Mouse (Mus musculus): ENCODE results near the gene Kalrn.

Kalrn gene

GRCm38 (mm10) chr16:34252670-34253069 lies 320.7 kb downstream of the Kalrn start:
- DNase-seq, result no peak

DNA sequence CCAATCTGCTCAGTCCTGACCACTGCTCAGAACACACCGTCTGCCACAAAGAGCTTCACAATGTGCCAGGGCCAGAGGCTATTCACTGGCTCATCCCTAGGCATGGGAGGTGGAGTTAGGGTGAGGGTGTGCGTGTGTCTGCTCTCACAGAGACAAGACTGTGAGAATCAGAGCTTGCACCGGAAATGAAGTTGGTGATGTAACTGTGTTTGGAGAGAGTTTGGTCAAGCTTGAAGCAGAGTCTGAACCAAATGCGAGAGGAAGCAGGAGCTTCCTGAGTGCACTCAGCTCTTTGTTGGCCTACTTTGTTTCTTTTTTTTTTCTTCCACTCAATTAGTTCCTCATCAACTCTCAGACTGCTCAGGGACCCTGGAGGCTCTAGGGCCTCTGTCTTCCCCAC lies 325.1 kb downstream of the Kalrn start:
- DNase-seq, result no peak

DNA sequence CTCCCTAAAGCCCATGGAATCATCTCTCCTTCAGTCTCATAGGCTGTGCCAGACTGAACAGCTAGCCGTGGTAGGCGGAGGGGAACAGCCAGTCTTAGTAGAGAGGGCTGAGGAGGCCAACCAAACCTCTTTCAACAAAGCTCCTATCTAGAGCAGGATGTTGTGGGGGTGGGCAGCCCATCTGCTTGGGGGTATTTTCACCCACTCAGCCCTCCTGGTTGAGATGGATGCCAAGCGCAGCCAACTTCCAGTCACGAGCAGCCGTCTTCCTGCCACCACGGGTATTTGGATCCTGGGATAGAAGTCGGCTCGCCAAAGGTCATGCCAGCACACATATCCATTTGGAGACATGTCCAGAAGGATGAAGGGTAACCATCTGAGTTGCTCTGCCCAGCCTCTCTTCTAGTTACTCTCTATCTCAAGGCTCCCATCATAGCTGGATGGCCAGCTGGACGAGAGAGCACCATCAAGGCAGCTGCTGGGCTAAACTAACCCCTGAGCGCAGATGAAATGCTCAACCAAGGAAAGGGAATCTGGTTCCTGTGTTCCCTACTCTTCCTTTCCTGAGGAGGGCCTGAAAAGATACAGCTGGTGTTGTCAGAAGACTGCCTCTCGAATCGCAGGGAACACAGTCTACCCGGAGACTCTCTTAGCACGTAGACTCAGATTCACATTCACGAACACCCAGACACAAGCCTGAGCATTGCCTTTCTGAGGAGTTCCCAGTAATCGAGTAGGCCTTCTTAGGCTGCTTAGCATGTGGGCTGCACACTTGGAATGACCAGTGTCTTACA lies 331.2 kb downstream of the Kalrn start:
- peak; percentile 86 for DNase-seq

DNA sequence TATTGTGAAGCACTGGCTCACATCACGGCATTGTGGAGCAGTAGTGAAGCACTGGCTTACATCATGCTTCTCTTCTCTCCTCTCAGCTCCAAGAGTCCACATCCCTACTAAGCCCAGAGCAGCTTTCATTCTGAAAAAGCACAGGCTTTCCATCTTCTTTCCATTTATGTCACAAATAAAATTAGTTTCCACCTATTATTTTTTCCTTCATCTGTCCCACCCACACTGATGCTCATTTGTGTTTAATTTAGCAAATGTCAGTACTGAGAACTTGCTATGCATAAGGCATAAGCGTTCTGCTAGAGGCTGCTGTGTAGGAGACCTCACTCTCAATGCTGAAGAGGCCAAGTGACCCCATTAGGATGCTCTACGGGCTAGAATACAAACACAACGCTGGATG lies 333.7 kb downstream of the Kalrn start:
- no peak for DNase-seq

GRCm38 (mm10) chr16:34236898-34237611 lies 336.3 kb downstream of the Kalrn start:
- peak; percentile 69 for DNase-seq

DNA sequence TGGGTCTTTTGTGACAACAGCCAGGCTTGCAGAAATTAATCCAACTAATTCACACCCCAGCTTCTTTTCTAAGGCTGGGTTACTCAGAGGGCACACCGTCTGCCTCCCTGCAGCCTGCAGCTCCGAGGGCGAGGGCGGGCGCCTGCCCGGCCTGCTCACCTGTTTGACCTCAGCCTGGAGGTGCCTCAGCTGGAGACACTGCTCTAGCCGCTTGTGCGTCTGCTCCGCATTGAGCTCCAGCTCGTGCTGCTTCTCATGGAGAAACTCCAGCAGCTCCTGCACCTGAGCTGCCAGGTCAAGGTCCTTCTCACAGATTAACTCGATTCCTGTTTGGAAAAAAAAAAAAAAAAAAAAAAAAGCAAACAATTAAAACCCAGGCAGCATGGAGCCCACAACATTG lies 338.2 kb downstream of the Kalrn start:
- DNase-seq, result no peak

DNA sequence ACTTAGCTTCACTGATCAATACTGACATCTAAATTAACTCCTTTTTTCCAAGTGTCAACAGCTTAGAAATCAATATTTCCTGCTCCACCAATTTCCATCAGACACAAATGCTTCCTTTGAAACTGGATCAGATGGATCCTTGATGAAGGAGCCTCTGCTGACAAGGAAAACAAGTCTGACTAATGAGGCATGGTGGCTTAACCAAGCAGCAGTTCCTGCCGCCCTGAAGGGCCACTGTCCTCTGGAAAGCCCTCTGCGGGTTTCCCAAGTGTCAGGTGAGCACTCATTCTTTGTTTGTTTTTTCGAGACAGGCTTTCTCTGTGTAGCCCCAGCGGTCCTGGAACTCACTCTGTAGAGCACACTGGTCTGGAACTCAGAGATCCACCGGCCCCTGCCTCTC lies 341.4 kb downstream of the Kalrn start:
- no peak for DNase-seq

GRCm38 (mm10) chr16:34231146-34231545 lies 342.2 kb downstream of the Kalrn start:
- no peak for DNase-seq

DNA sequence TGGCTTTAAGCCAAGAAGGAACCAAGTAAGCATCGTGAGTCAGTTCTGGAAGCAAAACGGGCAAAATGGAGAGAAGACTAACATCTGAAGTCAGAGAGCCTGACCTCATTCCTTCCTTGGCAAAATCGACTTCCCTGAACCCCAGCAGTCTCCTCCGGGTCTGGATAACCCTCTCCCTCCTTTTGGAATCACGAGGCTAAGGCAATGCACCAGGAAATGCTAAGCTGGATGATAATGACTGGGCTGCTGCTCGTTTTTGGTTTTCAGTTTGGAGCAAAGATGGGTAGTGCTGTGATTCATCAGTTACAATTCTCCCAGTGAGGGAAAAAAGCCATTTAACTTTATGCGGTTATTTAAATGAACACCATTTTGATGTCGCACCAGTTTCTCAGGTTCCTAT lies 344.0 kb downstream of the Kalrn start:
- no peak for DNase-seq

DNA sequence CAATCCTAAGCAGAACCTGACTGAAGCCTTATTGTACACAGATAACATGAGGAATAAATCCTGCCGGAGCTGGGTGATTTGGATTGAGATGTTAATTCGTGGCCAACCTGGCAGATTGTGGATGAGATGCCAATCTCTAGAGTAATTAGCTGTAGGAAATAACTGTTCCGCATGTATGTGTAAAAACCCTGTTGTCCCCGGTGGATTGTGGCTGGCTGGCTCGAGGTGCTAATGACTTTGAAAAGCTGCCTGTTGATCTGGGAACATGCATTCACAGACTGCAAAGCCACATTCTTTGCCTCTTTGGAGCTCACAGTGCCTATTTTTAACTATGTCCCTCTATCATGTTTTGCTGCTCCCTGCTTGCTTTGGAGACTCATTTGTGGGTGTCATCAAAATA lies 344.7 kb downstream of the Kalrn start:
- DNase-seq, result no peak

GRCm38 (mm10) chr16:34212160-34212559 lies 361.2 kb downstream of the Kalrn start:
- DNase-seq, result no peak

DNA sequence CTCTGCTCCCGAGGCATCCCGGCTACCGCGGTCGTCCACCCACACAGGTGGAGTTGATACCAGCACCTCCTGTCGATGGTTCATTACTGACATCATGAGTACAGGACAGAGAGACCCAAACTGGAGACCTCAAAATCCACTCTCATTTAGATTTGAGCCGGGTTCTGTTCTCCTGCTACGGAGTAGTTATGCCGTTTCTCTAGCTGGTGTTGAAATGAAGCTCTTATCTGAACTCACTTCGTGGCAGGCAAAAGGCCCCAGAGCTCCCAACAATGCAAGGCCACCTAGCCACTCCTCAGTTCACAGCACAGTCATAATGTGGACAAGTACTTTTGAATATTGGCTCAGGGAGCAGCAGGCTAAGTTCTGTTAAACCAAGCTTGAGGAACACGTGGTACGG lies 362.1 kb downstream of the Kalrn start:
- no peak for DNase-seq

- no peak for DNase-seq
Observed at GRCm38 (mm10) chr16:34208748-34209147, 364.6 kb downstream of the Kalrn start.

GRCm38 (mm10) chr16:34207972-34208371 lies 365.4 kb downstream of the Kalrn start:
- peak; percentile 5 for DNase-seq

GRCm38 (mm10) chr16:34204527-34205139 lies 368.7 kb downstream of the Kalrn start:
- no peak for DNase-seq

GRCm38 (mm10) chr16:34199543-34199942 lies 373.8 kb downstream of the Kalrn start:
- DNase-seq, result peak; percentile 5

- peak; percentile 3 for DNase-seq
Observed at GRCm38 (mm10) chr16:34192959-34193842, 380.1 kb downstream of the Kalrn start.

- DNase-seq, result peak; percentile 6
Observed at GRCm38 (mm10) chr16:34184721-34185120, 388.6 kb downstream of the Kalrn start.

DNA sequence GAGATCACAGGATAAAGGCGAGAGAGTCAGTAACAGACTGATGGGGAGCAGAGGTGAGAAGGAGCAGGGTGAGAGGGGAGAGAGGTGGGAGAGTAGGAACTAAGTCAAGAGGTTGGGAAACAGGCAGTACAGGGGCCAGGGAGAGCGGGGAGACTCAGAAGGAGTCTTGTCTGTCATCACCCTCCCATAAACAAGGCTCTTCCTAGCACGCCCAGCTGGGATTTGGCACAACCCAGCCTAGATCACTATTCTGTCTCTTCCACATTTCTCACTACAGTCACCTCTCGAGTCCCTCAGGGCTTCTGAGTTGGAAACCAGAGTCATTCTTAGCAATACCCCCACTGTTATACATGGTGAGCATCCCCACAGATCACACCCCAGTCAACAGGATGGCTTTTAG lies 390.1 kb downstream of the Kalrn start:
- no peak for DNase-seq

DNA sequence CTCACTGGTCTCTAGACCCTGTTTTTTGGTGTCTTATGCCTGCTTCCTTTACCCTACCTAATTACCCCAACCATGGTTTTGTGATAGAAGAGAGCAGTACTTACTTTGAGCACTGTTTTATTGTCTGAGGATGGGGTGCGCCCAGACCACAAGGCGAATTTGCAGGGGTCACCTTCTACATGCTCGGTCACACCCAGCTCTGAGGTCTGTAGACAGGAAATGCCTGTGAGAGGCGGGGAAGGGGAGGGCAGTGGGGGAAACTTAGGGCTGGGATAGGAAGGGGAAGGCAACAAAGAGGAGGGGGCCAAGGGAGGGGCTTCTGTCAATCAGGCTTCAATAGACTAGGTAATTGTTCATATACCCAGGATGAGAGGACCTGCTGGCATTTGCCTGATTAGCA lies 397.7 kb downstream of the Kalrn start:
- DNase-seq, result no peak

DNA sequence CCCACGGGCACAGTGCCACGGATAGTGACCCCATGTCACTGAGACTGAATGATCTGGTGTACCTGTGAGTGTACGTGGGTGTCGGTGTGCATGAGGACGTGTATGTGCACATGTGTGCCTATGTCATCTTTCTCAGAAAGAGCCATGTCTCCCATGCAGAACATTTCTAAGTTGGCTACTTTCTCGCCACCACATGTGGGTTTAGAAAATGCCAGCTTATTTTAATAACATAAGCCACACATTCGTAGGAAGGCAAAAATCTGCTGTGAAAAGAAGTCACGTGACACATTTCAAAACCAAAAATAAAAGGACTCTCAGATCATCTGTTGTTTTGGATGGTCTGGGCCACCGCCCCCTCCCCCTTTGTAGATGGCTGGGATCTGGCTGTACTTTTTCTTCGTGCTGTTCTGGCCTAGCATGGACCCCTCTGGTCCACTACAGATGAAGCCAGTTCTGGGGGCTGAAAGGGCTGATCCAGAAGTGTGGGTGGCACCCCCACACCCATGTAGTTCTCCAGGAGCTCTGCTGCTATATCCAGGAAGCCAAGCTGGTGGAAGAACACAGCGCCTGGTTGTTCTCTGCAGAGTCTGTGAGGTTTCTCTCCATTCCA lies 400.7 kb downstream of the Kalrn start:
- peak; percentile 71 for DNase-seq

DNA sequence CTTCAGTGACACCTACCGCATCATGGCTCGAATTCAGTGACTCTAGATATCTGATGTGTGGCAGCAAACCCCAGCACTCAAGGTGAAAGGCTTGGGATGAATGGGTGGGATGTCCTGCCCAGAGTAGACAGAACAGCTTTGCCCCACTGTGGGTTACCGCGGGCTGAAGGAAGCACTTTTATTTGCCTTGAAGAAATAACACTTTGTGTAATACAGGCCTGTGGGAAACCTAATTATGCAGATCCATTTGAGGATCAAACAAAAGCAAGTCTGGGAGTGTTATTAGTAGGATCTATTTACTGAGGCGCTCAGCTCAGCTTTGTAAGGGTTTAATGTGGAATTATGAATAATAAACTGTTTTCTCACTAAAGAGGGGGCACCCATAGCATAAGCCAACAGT lies 406.3 kb downstream of the Kalrn start:
- no peak for DNase-seq

DNA sequence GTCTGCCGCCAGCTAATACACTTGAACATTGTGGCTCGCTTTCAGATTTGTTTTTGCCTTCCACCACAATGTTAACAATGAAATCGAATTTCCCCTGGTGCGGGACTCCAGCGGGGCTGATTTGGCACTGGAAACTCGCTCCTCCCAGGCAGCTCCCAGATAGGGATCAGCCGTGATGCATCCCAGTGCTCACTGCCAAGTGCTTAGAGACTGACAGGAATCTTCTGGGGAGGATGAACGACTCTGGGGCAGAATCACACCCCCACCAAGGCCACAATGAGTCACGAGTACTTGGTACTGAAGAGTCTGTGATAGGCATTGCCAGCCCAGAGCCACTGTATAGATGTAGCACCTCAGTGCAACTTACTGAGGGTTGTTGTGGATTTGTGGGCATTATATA lies 410.2 kb downstream of the Kalrn start:
- no peak for DNase-seq

All from right cerebral cortex, postnatal 25 days (tissue).